8 mouse cellular contexts compared by ENCODE assay signal in genomic region chr19:7103349-7103992, GRCm38 (mm10). TPM values are rescaled to one million over a fixed set of nuclear protein-coding genes. Genes with fewer than 3 reads are reported as not detected.
A peak's percentile ranks its signal among the peaks of the same experiment; 100 is the strongest.
DNase-seq lines count a peak whose midpoint lies in the region; ATAC-seq and TF ChIP-seq lines count a peak whose summit lies in the region.

No protein-coding gene starts in this region.

- peak overlapping the region; percentile 0; the same call in 1 of the 2 replicates for H3K4me3 ChIP-seq in lung, embryonic 14.5 days (ENCODE audit: low read depth, low read length)
- no peak overlapping the region for H3K4me3 ChIP-seq in lung, adult 2 months (replicated peaks; ENCODE audit: extremely low read depth, low read depth, low read length)
- peak overlapping the region; percentile 17; the same call in 1 of the 2 replicates for H3K4me3 ChIP-seq in intestine, embryonic 14.5 days (ENCODE audit: low read depth, low read length)
- H3K4me3 ChIP-seq in small intestine, adult 2 months (ENCODE audit: low read depth, low read length) = 0 out of 2 replicates have a peak overlapping the region, but pooled peaks have one; percentile 10

- no peak overlapping the region for H3K27ac ChIP-seq in lung, embryonic 14.5 days (ENCODE audit: low read depth)
- peak overlapping the region; percentile 62 for H3K27ac ChIP-seq in intestine, embryonic 14.5 days (ENCODE audit: low read depth)
- no peak overlapping the region for H3K27ac ChIP-seq in small intestine, adult 2 months (ENCODE audit: insufficient read depth, low read depth, low read length)

- no peak for TF ChIP-seq CTCF in lung, embryonic 14.5 days (IDR thresholded peaks at IDR 0.05; ENCODE audit: low read depth)
- TF ChIP-seq CTCF in lung, adult 2 months (IDR thresholded peaks at IDR 0.05; ENCODE audit: insufficient read depth, low read length) = no peak
- TF ChIP-seq CTCF in small intestine, adult 2 months (IDR thresholded peaks at IDR 0.05; ENCODE audit: extremely low read depth, insufficient read length, insufficient replicate concordance, low read depth, low read length) = no peak

- WGBS in lung, embryonic 14.5 days = 47% methylated on average over 4 of the region's 4 CpGs
- 67% methylated on average over 4 of the region's 4 CpGs for WGBS in lung, adult 2 months
- 56% methylated on average over 4 of the region's 4 CpGs for WGBS in intestine, embryonic 14.5 days
- 75% methylated on average over 4 of the region's 4 CpGs for WGBS in small intestine, adult 2 months

- ATAC-seq in lung, embryonic 14.5 days (ENCODE audit: insufficient read depth) = peak; percentile 62
- peak; percentile 12; the same call in 1 of the 2 replicates for ATAC-seq in intestine, embryonic 14.5 days (replicated peaks; ENCODE audit: low FRiP score, low TSS enrichment, low read depth)

- peaks cover 15% of the 10 kb centered on the region; the same call in 1 of the 2 replicates for H3K4me1 ChIP-seq in lung, embryonic 14.5 days (ENCODE audit: insufficient read depth)
- H3K4me1 ChIP-seq in lung, adult 2 months (ENCODE audit: control insufficient read depth, insufficient read depth, low read length) = no peaks in the 10 kb centered on the region
- H3K4me1 ChIP-seq in intestine, embryonic 14.5 days (replicated peaks; ENCODE audit: control insufficient read depth, insufficient read depth, low read length) = peaks cover 18% of the 10 kb centered on the region
- H3K4me1 ChIP-seq in small intestine, adult 2 months (ENCODE audit: control insufficient read depth, insufficient read depth, insufficient read length, low read length) = peaks cover 3% of the 10 kb centered on the region; the same call in 1 of the 2 replicates

- H3K4me2 ChIP-seq in lung, embryonic 14.5 days = peak overlapping the region; percentile 50
- peak overlapping the region; percentile 50 for H3K4me2 ChIP-seq in intestine, embryonic 14.5 days (ENCODE audit: low read length)

- no peaks in the 10 kb centered on the region for H3K27me3 ChIP-seq in lung, embryonic 14.5 days (ENCODE audit: insufficient read depth, low read length)
- H3K27me3 ChIP-seq in intestine, embryonic 14.5 days (replicated peaks; ENCODE audit: control insufficient read depth, insufficient read depth, low read length) = no peaks in the 10 kb centered on the region
- no peaks in the 10 kb centered on the region for H3K27me3 ChIP-seq in small intestine, adult 2 months (ENCODE audit: control insufficient read depth, insufficient read depth, low read length)

- H3K9ac ChIP-seq in lung, embryonic 14.5 days = peak overlapping the region; percentile 46
- H3K9ac ChIP-seq in intestine, embryonic 14.5 days (ENCODE audit: low read length) = 0 out of 2 replicates have a peak overlapping the region, but pooled peaks have one; percentile 20

- DNase-seq in lung, embryonic 14.5 days = peak; percentile 60
- no peak for DNase-seq in lung, adult 2 months
- peak; percentile 53 for DNase-seq in gastrocnemius, postnatal 14 days
- no peak for DNase-seq in intestine, embryonic 14.5 days (ENCODE audit: low spot score)
- DNase-seq in frontal cortex, postnatal 36 days (ENCODE audit: low spot score in 2 of 2) = no peak
- DNase-seq in left cerebral cortex, postnatal 36 days (ENCODE audit: low spot score in 2 of 2) = no peak
- no peak for DNase-seq in kidney, adult 9 months

- no peaks in the 10 kb centered on the region for H3K36me3 ChIP-seq in lung, embryonic 14.5 days (ENCODE audit: insufficient read depth)
- H3K36me3 ChIP-seq in intestine, embryonic 14.5 days (ENCODE audit: control insufficient read depth, insufficient read depth, low read length) = no peaks in the 10 kb centered on the region
- no peaks in the 10 kb centered on the region for H3K36me3 ChIP-seq in small intestine, adult 2 months (ENCODE audit: control insufficient read depth, insufficient read depth, low read length)

- H3K9me3 ChIP-seq in lung, embryonic 14.5 days (ENCODE audit: low read depth, low read length) = no peaks in the 10 kb centered on the region
- H3K9me3 ChIP-seq in intestine, embryonic 14.5 days (ENCODE audit: control insufficient read depth, low read length) = no peaks in the 10 kb centered on the region

- TF ChIP-seq POLR2A in lung, adult 2 months (IDR thresholded peaks at IDR 0.05; ENCODE audit: borderline replicate concordance, extremely low read depth, low read depth, low read length) = no peak
- TF ChIP-seq POLR2A in small intestine, adult 2 months (IDR thresholded peaks at IDR 0.05; ENCODE audit: low read depth, low read length) = no peak

- intact Hi-C loops in gastrocnemius, postnatal 14 days (cut with DNase I; ENCODE audit: low total_unique reads) = no loop called here
- intact Hi-C loops in left cerebral cortex, postnatal 36 days (cut with DNase I) = no loop called here

RNA-seq across cellular contexts. Expression of gene Flrt1, which starts 2.1 kb away (rescaled TPM):
- polyA plus RNA-seq in lung, embryonic 14.5 days (2014; fragmentation: Nextera tagmentation; extraction: Ambion mirVana) = 1.4 and 2.0 TPM in 2 replicates
- 0.29 and 0.40 TPM in 2 replicates for polyA plus RNA-seq in lung, adult 2 months (2012; rRNA removed)
- total RNA-seq in gastrocnemius, postnatal 14 days (2021) = under 1 TPM; 0.27 to 0.51 TPM
- 3.6 TPM in 2 replicates for polyA plus RNA-seq in intestine, embryonic 14.5 days (2014; fragmentation: Nextera tagmentation; extraction: Ambion mirVana)
- 0.06 and 0.22 TPM in 2 replicates for polyA plus RNA-seq in small intestine, adult 2 months (2012; rRNA removed)
- 10 to 100 TPM; 36.2 to 41.7 TPM for total RNA-seq in left cerebral cortex, postnatal 36 days (2021)

RNA-seq across cellular contexts. Expression of gene Macrod1, which starts 46.9 kb away (rescaled TPM):
- 11.0 and 11.4 TPM in 2 replicates for polyA plus RNA-seq in lung, embryonic 14.5 days (2014; fragmentation: Nextera tagmentation; extraction: Ambion mirVana)
- 42.0 and 44.3 TPM in 2 replicates for polyA plus RNA-seq in lung, adult 2 months (2012; rRNA removed)
- 100 to 1,000 TPM; 187 to 192 TPM for total RNA-seq in gastrocnemius, postnatal 14 days (2021)
- polyA plus RNA-seq in intestine, embryonic 14.5 days (2014; fragmentation: Nextera tagmentation; extraction: Ambion mirVana) = 7.1 and 8.5 TPM in 2 replicates
- 30.1 and 37.2 TPM in 2 replicates for polyA plus RNA-seq in small intestine, adult 2 months (2012; rRNA removed)
- 10 to 100 TPM; 14.1 to 17.6 TPM for total RNA-seq in left cerebral cortex, postnatal 36 days (2021)

Comparison
In these comparisons a context has a peak if more than half of its experiments do, and no peak if none do; other contexts are left out.
1. DNase-seq: peak in lung, embryonic 14.5 days (single experiment) and gastrocnemius, postnatal 14 days (single experiment); none in lung, adult 2 months (single experiment), intestine, embryonic 14.5 days (single experiment), frontal cortex, postnatal 36 days (0 of 2), left cerebral cortex, postnatal 36 days (0 of 2) and kidney, adult 9 months (single experiment).